Mouse (Mus musculus) midbrain, embryonic 15.5 days (tissue): ENCODE measurements around the gene Sval2. TPM values are rescaled to one million over a fixed set of nuclear protein-coding genes. Genes with fewer than 3 reads are reported as not detected.

Experiments
- ATAC-seq: fragments of 200-750 bp; cut with Nextera tagmentation; replicated peaks from 2 replicates; pipeline ENCODE4 v1.8.0; 2017; ENCODE audit warnings: moderate TSS enrichment
- H3K27ac ChIP-seq: fragments of 300-500 bp; sonication (generic); 2 replicates; pipeline ENCODE4 v1.5.1; 2015; ENCODE audit warnings: mild to moderate bottlenecking, inconsistent platforms
- H3K27me3 ChIP-seq: fragments of 300-500 bp; sonication (generic); replicated peaks from 2 replicates; pipeline ENCODE4 v1.6.1; 2015; ENCODE audit warnings: inconsistent platforms
- H3K36me3 ChIP-seq: fragments of 300-500 bp; sonication (generic); replicated peaks from 2 replicates; pipeline ENCODE4 v1.6.1; 2015; ENCODE audit warnings: inconsistent platforms
- H3K4me1 ChIP-seq: fragments of 300-500 bp; sonication (generic); 2 replicates; pipeline ENCODE4 v1.6.1; 2015; ENCODE audit warnings: inconsistent platforms
- H3K4me2 ChIP-seq: fragments of 300-500 bp; sonication (generic); 2 replicates; pipeline ENCODE4 v1.6.1; 2015; ENCODE audit warnings: inconsistent platforms, mild to moderate bottlenecking, moderate library complexity
- H3K4me3 ChIP-seq: fragments of 300-500 bp; sonication (generic); 2 replicates; pipeline ENCODE4 v1.5.1; 2015; ENCODE audit warnings: mild to moderate bottlenecking, inconsistent platforms
- H3K9ac ChIP-seq: fragments of 300-500 bp; sonication (generic); 2 replicates; pipeline ENCODE4 v1.6.1; 2015; ENCODE audit warnings: mild to moderate bottlenecking, inconsistent platforms
- H3K9me3 ChIP-seq: fragments of 300-500 bp; sonication (generic); 2 replicates; pipeline ENCODE4 v1.6.1; 2016; ENCODE audit warnings: inconsistent platforms
- WGBS: fragments of 180-500 bp; shearing (Covaris S2); methylation state at CpG from one replicate; pipeline ENCODE4 v1.1.7; 2015; ENCODE audit warnings: mixed read lengths; 5-methylcytosine and 5-hydroxymethylcytosine counted together
- polyA plus RNA-seq: library from polyadenylated mRNA; unstranded; fragments of >200 nt; fragmentation: Nextera tagmentation; extraction: Ambion mirVana; gene quantifications from 2 replicates; pipeline ENCODE4 v1.2.1, GENCODE M21; 2015

Sval2 gene
- not detected in 2 replicates for polyA plus RNA-seq

DNA sequence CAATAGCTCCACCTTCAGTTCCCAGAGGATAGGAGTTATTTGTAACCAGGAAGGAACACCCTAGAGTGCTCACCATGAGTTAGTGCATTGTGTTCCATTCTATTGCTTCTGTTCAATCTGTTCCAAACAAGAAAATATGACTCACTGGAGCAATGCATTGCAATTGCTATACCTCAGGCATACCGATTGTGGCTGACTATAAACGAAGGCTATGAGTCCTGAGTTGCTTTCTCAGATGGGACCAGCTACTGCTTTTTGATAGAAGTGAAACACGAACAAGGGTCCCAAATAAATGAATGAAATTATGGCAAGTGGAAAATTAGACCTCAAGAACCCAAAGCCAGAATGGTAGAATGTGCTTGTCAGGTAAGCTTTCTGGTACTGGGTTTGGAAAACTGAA, at the start of gene Sval2:
TSS of gene Sval2 (plus strand) at position 301 of the 400 bp plus-strand sequence.
- Histone ChIP-seq H3K27ac (no peak within 1 kb of the TSS), H3K9ac (no peak within 1 kb of the TSS), H3K36me3 (no peaks in the 10 kb centered on the region), H3K4me2 (no peak within 1 kb of the TSS), H3K27me3 (no peaks in the 10 kb centered on the region), H3K4me3 (no peak within 1 kb of the TSS), H3K9me3 (no peaks in the 10 kb centered on the region), H3K4me1 (no peaks in the 10 kb centered on the region)
- 91% methylated on average over 3 of the region's 3 CpGs for whole genome bisulfite sequencing
- ATAC-seq: no peak

DNA sequence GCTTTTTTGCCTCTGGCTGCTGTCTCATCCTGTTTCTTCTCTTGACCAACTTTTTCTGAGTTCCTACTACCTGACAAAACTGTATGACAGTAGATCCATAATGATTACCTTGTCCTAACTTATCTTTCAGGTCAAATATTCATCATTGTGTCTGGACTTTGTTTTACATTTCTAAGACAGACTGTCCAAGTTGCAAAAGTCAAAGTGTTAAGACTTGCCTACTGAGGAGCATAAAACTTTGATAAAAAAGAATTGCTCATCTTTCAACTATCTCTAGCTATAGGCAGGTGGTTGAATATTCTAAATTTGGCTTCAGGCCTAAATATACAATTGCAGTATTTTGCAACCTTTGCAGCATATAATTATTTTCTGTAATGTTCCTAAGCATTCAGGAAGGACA, 28.7 kb upstream of the Sval2 start:
- Histone ChIP-seq H3K9me3 (no peaks in the 10 kb centered on the region), H3K4me3 (no peak overlapping the region), H3K9ac (no peak overlapping the region), H3K36me3 (no peaks in the 10 kb centered on the region), H3K4me2 (no peak overlapping the region), H3K4me1 (no peaks in the 10 kb centered on the region), H3K27me3 (no peaks in the 10 kb centered on the region), H3K27ac (no peak overlapping the region)
- ATAC-seq: no peak

DNA sequence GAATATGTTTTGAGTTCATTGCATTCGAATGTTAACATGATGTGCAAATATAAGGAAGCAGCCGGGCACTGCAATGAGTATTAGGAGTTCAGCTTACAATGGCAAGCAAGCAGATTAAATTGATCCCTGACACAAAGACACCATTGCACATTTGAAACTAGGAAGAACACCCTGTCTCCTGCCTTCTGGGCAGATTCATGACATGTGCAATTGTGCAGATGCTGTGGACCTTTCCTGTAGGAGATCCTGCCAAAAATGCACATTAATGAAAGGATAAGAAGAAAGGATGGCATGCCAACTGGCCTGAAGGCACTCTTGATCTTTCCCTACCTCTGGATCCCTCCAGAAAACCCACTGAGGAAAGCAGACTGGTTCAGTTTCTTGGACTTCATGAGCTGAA, 23.3 kb upstream of the Sval2 start:
- H3K27me3 ChIP-seq: no peaks in the 10 kb centered on the region
- WGBS: 71% methylated on average over 2 of the region's 2 CpGs

DNA sequence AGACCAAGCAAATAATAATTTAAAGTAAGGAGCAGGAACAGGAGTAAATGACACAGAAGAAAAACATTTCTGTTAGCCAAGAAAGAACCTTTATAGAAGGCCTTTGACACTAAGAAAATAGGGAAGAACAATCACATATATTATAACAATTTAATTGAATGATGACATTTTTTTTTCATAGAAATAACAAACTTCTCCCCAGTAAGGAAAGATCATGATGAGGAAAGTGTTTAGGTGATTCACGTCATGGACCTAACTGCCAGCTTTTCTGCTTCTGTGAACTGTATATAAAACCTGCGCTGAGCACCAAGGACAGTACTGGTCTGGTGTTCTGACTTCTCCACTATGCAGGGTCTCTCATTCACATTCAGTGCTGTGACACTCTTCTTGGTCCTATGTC, 5.6 kb upstream of the Sval2 start, which contains the start of gene Pip:
TSS of gene Pip (plus strand) at position 301 of the 400 bp plus-strand sequence.
- Histone ChIP-seq H3K4me2 (no peak within 1 kb of the TSS), H3K36me3 (no peaks in the 10 kb centered on the region), H3K27ac (no peak within 1 kb of the TSS), H3K9me3 (no peaks in the 10 kb centered on the region), H3K4me3 (no peak within 1 kb of the TSS), H3K9ac (no peak within 1 kb of the TSS), H3K4me1 (no peaks in the 10 kb centered on the region), H3K27me3 (no peaks in the 10 kb centered on the region)
- ATAC-seq: no peak
- 85% methylated on average over 2 of the region's 2 CpGs for WGBS

More for the DNA sequence above, 23.3 kb upstream of the Sval2 start:
- no peak for ATAC-seq
- Histone ChIP-seq H3K4me1 (no peaks in the 10 kb centered on the region), H3K4me2 (no peak overlapping the region), H3K27ac (no peak overlapping the region), H3K9ac (no peak overlapping the region), H3K36me3 (no peaks in the 10 kb centered on the region), H3K9me3 (no peaks in the 10 kb centered on the region), H3K4me3 (no peak overlapping the region)

DNA sequence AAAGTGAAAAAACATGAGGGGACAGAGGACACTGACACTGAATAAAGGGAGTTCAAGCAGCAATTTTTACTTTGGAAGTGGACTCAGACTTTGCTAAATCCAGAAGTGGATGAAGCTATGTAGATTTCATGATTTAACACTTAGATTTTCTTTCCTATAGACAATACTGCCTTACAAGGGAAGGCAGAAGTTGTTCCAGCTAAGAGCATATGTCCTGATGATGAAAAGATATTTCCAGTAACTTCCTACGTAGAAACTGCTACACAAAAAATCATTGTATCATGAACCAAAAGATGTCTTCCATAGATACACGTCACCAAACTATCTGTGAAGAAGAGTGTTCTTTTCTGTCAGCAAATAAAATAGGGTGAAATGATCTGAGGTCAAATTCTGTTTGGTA, 11.2 kb downstream of the Sval2 start:
- Histone ChIP-seq H3K4me2 (no peak overlapping the region), H3K27me3 (no peaks in the 10 kb centered on the region), H3K4me1 (no peaks in the 10 kb centered on the region), H3K9me3 (no peaks in the 10 kb centered on the region), H3K9ac (no peak overlapping the region), H3K27ac (no peak overlapping the region), H3K4me3 (no peak overlapping the region), H3K36me3 (no peaks in the 10 kb centered on the region)
- 89% methylated on average over 2 of the region's 2 CpGs for WGBS
- ATAC-seq: no peak

DNA sequence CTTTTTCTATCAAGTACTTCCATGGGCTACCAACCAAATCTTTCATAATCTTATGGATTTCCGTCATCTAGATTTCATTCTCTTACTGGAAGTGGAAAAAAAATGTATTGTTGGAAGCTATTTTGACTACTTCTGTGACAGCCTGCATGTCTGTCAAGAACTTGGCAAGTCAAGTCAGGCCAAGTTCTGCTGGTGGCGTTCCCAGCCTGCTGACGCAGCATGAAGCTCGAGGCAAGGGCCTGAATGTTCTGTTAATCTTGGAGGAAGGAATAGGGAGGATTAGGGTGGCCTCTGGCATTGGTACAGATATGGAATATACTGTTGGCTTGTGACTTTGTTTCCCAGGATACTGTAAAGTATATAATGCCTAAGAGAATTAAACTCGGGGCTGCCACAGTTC, 58.8 kb downstream of the Sval2 start:
- no peaks in the 10 kb centered on the region for H3K4me1 ChIP-seq
- ATAC-seq: no peak
- 84% methylated on average over 5 of the region's 5 CpGs for WGBS

More for the DNA sequence above, 58.8 kb downstream of the Sval2 start:
- no peak overlapping the region for H3K27ac ChIP-seq
- no peaks in the 10 kb centered on the region for H3K27me3 ChIP-seq
- H3K9me3 ChIP-seq: no peaks in the 10 kb centered on the region
- no peak overlapping the region for H3K9ac ChIP-seq
- H3K4me3 ChIP-seq: no peak overlapping the region
- H3K4me2 ChIP-seq: no peak overlapping the region
- H3K36me3 ChIP-seq: no peaks in the 10 kb centered on the region

Other genes starting within 250 kb of the Sval2 start
- 43.7 and 44.2 TPM in 2 replicates for gene Ephb6, start 247.5 kb upstream of the Sval2 start, polyA plus RNA-seq
- gene Trpv6, start 216.6 kb upstream of the Sval2 start, polyA plus RNA-seq: 0.89 and 1.3 TPM in 2 replicates
- gene Trpv5, start 172.2 kb upstream of the Sval2 start, polyA plus RNA-seq: not detected in 2 replicates
- gene Llcfc1, start 168.6 kb upstream of the Sval2 start, polyA plus RNA-seq: not detected in 2 replicates
- gene Kel, start 148.7 kb upstream of the Sval2 start, polyA plus RNA-seq: 0.21 and 0.75 TPM in 2 replicates
- not detected in 2 replicates for gene Olfr459, start 77.8 kb upstream of the Sval2 start, polyA plus RNA-seq
- not detected in 2 replicates for gene Pip, start 5.5 kb upstream of the Sval2 start, polyA plus RNA-seq
- gene Sval1, start 98.6 kb downstream of the Sval2 start, polyA plus RNA-seq: not detected in 2 replicates
- not detected in 2 replicates for gene Sval3, start 115.2 kb downstream of the Sval2 start, polyA plus RNA-seq
- not detected in 2 replicates for gene Sva, start 185.4 kb downstream of the Sval2 start, polyA plus RNA-seq